Mouse (Mus musculus): ENCODE measurements around the gene Mpig6b. TPM values are rescaled to one million over a fixed set of nuclear protein-coding genes. Genes with fewer than 3 reads are reported as not detected.

The Mpig6b gene
- polyA plus RNA-seq, 1 experiment, result not detected

DNA sequence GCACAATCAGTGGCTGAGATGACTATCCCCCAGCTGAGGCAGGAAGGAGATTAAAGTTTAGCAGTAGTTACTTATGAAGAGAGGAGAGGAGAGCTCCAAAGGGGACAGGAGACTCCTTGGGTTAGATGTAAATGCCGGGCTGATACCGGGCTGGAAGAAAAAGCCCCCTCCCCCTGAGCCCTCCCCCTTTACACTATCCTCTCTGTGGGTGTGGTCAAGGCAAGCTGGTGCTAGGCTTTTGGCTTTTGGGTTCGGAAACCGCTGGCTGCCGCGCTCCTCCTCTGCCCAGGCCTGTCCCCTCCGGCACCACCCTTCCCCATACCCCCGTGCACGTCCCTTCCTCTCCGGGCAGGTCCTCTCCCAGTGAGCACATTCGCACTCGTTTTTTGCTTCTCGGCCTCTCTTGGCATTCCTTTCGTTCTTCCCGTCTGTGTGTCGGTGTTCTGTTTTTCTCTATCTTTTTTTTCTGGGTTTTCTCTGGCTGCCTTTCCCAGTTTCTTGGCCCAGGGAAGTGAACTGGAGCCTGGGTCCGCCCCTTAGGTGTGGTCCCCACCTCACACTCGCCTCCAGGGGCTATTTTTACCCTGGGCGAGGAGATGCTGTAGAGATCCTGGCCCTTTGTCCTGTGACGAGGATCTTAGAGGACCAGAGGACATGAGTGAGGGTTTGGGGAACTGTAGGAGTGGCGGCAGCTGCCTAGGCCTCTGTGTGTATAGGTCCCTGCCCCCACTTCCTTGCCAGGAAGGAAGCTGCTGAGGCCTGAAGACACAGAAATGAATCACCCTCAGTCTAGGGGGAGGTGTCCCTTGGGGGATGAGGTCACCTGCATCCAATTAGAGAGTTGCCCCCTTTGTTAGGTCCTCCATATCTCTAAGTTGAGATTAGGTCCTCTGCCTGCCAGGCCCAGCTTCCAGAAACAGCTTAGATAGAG lies 14.6 kb downstream of the Mpig6b start:
- no peak; the same call in 1 of the 2 replicates for TF ChIP-seq POLR2A (IDR thresholded peaks at IDR 0.05; ENCODE audit: borderline replicate concordance, low read depth, low read length)
- TF ChIP-seq CTCF (IDR thresholded peaks at IDR 0.05; ENCODE audit: low read depth, low read length), result no peak; the same call in 1 of the 2 replicates
- Histone ChIP-seq H3K4me3 (ENCODE audit: insufficient read depth, low read length) (peak overlapping the region; percentile 86), H3K4me1 (ENCODE audit: control insufficient read depth, insufficient read depth, low read length) (peaks cover 32% of the 10 kb centered on the region), H3K27ac (ENCODE audit: insufficient read depth, low read depth, low read length) (peak overlapping the region; percentile 99)

- Histone ChIP-seq H3K27ac (ENCODE audit: insufficient read depth, low read depth, low read length) (peak overlapping the region; percentile 99), H3K4me1 (ENCODE audit: control insufficient read depth, insufficient read depth, low read length) (peaks cover 38% of the 10 kb centered on the region), H3K4me3 (ENCODE audit: insufficient read depth, low read length) (peak overlapping the region; percentile 86)
- no peak; the same call in 1 of the 2 replicates for TF ChIP-seq POLR2A (IDR thresholded peaks at IDR 0.05; ENCODE audit: borderline replicate concordance, low read depth, low read length)
- TF ChIP-seq CTCF (IDR thresholded peaks at IDR 0.05; ENCODE audit: low read depth, low read length), result no peak
These were observed 15.7 kb downstream of the Mpig6b start for GRCm38 (mm10) chr17:35050126-35050750.

GRCm38 (mm10) chr17:35049561-35050016 lies 16.4 kb downstream of the Mpig6b start, which contains the start of gene Clic1:
TSS of gene Clic1 (plus strand) at chr17:35049966.
- H3K4me3 ChIP-seq (ENCODE audit: insufficient read depth, low read length), result peak within 1 kb of the TSS; percentile 86
- H3K4me1 ChIP-seq (ENCODE audit: control insufficient read depth, insufficient read depth, low read length), result peaks cover 44% of the 10 kb centered on the region
- TF ChIP-seq CTCF (IDR thresholded peaks at IDR 0.05; ENCODE audit: low read depth, low read length), result no peak
- 0 out of 2 replicates have a peak, but pooled peaks have one; percentile 0 for TF ChIP-seq POLR2A (IDR thresholded peaks at IDR 0.05; ENCODE audit: borderline replicate concordance, low read depth, low read length)
- H3K27ac ChIP-seq (ENCODE audit: insufficient read depth, low read depth, low read length), result peak within 1 kb of the TSS; percentile 99

DNA sequence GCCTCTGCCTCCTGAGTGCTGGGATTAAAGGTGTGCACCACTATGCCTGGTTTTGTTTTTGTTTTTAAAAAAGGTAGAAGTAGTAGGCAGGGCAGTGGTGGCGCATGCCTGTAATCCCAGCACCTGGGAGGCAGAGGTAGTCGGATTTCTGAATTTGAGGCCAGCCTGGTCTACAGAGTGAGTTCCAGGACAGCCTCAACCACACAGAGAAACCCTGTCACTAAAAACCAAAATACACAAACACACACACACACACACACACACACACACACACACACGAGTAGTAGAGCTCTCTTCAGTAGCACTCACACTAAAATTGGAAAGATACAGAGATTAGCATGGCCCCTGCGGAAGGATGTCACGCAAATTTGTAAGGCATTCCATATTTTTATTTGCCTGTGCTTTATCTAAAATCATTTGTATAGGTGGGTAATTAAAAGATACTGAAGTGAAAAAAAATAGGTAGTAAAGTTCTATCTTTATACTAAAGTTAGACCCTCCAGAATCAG lies 17.0 kb downstream of the Mpig6b start:
- Histone ChIP-seq H3K4me1 (ENCODE audit: control insufficient read depth, insufficient read depth, low read length) (peaks cover 47% of the 10 kb centered on the region), H3K4me3 (ENCODE audit: insufficient read depth, low read length) (peak overlapping the region; percentile 86), H3K27ac (ENCODE audit: insufficient read depth, low read depth, low read length) (peak overlapping the region; percentile 99)
- no peak for TF ChIP-seq CTCF (IDR thresholded peaks at IDR 0.05; ENCODE audit: low read depth, low read length)

DNA sequence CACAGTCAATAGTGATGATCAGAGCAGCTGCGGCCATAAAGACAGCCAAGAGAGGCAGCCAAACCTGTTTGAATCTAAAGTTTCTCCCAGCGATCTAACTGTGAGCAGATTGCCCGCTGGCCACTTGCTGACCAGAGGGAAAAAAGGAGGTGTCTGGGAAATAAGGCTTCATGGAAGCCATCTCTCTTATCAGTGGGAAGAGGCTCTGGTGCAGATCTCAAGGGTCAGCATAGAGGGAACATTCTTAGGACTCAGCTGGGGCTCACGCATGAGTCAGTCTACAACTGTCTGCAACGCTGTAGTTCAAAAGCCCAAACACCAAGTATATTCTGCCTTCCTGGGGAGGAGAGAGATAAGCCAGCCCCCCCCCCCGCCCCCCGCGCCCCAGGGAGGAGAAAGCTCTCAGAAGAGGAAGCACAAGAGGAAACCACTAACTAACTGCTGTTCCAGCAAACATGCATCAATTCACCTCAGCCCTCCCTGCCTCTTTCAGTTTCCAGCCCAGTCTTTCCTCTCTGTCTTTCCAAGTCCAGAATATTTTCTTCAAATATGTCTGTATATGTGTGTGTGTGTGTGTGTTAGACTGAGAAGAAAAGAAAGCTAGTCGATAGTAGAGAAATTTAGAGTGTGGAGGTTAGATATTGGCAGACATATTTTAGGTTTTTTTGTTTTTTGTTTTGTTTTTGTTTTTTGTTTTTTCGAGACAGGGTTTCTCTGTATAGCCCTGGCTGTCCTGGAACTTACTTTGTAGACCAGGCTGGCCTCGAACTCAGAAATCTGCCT lies 17.6 kb downstream of the Mpig6b start:
- Histone ChIP-seq H3K4me3 (ENCODE audit: insufficient read depth, low read length) (peak overlapping the region; percentile 86), H3K27ac (ENCODE audit: insufficient read depth, low read depth, low read length) (peak overlapping the region; percentile 99), H3K4me1 (ENCODE audit: control insufficient read depth, insufficient read depth, low read length) (peaks cover 50% of the 10 kb centered on the region)
- TF ChIP-seq POLR2A (IDR thresholded peaks at IDR 0.05; ENCODE audit: borderline replicate concordance, low read depth, low read length) (0 out of 2 replicates have a peak, but pooled peaks have one; percentile 19), CTCF (IDR thresholded peaks at IDR 0.05; ENCODE audit: low read depth, low read length) (no peak)

DNA sequence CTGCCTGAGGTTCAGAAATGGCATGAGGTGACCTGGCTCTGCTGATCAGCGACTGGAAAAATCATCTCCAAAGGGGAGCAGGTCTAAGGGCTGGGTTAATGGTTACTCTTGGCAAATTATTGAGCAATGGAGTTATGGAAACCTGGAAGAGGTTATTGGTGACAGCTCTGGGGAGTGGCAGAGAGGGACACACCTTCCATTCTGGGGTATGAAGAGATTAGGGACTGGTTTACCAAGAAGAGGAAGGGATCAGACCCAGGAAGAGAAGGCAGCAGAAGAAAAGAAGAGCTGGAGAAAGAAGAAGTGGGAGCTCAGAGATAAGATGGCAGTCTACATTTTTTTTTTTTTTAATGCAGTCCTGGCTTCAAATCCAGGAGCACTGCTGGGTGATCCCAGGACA lies 18.3 kb downstream of the Mpig6b start:
- no peak for TF ChIP-seq CTCF (IDR thresholded peaks at IDR 0.05; ENCODE audit: low read depth, low read length)
- TF ChIP-seq POLR2A (IDR thresholded peaks at IDR 0.05; ENCODE audit: borderline replicate concordance, low read depth, low read length), result no peak
- peaks cover 50% of the 10 kb centered on the region for H3K4me1 ChIP-seq (ENCODE audit: control insufficient read depth, insufficient read depth, low read length)
- peak overlapping the region; percentile 40 for H3K4me3 ChIP-seq (ENCODE audit: insufficient read depth, low read length)
- peak overlapping the region; percentile 98 for H3K27ac ChIP-seq (ENCODE audit: insufficient read depth, low read depth, low read length)

DNA sequence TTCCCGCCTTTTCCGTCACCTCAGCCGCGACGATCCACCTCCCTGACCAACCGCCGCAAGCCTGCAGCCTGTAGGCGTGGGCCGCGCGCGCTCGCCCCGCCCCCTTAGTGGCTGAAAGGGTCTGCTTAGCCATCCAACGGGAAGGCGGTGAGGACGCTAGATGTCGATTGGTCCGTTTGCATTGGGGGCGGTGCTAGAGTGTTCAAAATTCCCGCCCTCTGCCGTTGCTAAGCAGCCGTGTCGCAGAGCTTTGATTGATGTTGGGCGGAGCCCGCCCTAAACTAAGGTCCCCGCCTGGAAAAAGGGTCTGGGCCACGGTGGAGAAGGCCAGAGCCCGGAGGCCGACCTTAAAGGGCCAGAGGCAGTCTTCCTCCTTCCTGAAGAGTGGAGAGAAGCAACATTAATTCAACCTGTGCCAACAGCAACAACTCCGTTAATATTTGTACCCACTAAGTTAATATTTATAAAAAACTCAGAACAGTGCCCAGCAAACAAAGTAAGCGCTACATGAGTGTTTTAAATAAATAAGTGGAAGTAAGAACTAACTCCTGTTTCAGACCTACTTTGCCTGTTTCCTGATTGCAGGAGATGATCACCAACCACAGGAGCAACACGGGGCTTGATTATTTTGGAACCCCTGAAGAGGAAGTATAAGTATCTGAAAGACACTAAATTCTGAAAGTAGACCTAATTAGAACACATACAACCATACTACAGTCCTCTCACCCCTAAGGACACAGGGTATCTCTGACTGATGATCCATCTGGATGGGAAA lies 19.1 kb downstream of the Mpig6b start, which contains the start of gene Msh5:
Gene Msh5 (minus strand): TSS at position 65 of the 775 bp plus-strand sequence.
- no peak for TF ChIP-seq CTCF (IDR thresholded peaks at IDR 0.05; ENCODE audit: low read depth, low read length)
- TF ChIP-seq POLR2A (IDR thresholded peaks at IDR 0.05; ENCODE audit: borderline replicate concordance, low read depth, low read length), result no peak
- peaks cover 48% of the 10 kb centered on the region for H3K4me1 ChIP-seq (ENCODE audit: control insufficient read depth, insufficient read depth, low read length)
- peak within 1 kb of the TSS; percentile 98 for H3K27ac ChIP-seq (ENCODE audit: insufficient read depth, low read depth, low read length)
- peak within 1 kb of the TSS; percentile 65 for H3K4me3 ChIP-seq (ENCODE audit: insufficient read depth, low read length)

DNA sequence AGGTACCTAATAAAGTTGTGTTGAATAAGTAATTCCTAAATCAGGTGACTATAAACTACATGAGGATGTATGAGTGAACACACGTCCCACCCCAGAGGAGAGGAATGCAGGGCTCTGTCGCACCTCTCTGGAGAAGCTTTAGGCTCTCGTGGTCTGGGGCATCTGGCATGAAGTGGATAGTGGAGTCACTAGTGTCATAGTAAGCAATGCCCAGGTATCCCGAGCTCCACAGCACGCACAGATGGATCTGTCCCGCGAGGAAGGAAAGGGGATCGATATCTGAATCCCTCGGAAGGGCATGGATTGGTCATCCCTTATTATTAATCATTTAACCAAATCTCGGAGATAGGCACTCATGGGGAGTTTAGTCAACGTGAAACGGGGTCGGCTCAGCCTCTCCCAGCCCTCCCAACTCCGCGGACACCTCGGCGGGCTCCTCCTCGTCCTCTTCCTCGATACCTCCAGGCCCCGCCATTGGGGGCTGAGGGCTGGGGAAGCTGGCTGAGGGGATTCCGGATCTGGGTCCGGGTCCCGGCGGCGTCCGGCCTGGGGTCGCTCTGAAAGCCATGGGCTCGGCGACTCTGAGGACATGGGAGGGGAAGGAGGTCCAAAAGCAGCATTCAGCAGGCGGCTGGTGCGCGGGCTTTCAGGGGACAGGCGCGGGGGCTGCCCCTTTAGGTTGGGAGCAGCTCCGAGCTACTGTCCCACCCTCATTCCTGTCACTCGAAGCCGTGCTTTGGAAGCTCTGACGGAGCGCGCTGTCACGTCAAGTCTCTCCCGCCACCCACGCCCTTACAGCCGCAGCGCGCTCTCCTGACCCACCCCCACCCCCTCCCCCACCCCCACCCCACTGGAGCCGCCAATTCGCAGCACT lies 19.9 kb downstream of the Mpig6b start:
- Histone ChIP-seq H3K4me1 (ENCODE audit: control insufficient read depth, insufficient read depth, low read length) (peaks cover 50% of the 10 kb centered on the region), H3K4me3 (ENCODE audit: insufficient read depth, low read length) (peak overlapping the region; percentile 65), H3K27ac (ENCODE audit: insufficient read depth, low read depth, low read length) (peak overlapping the region; percentile 85)
- TF ChIP-seq CTCF (IDR thresholded peaks at IDR 0.05; ENCODE audit: low read depth, low read length) (no peak), POLR2A (IDR thresholded peaks at IDR 0.05; ENCODE audit: borderline replicate concordance, low read depth, low read length) (no peak)
